Mouse (Mus musculus) hindbrain, embryonic 15.5 days (tissue): ENCODE measurements at regions not wholly inside any gene's neighbourhood (a gene's known extent, or its start where the extent isn't known, plus 50 kb on each side); places are given as distances from the start of the nearest gene placed in this dataset.

Source experiments
- ATAC-seq: fragments of 200-750 bp; cut with Nextera tagmentation; 2 replicates; pipeline ENCODE4 v1.8.0; 2017; ENCODE audit warnings: low read depth, moderate number of reproducible peaks, moderate TSS enrichment; ENCODE audit not compliant: low FRiP score
- H3K27ac ChIP-seq: fragments of 300-500 bp; sonication (generic); replicated peaks from 2 replicates; pipeline ENCODE4 v1.5.1; 2015; ENCODE audit warnings: mild to moderate bottlenecking, inconsistent platforms
- H3K27me3 ChIP-seq: fragments of 300-500 bp; sonication (generic); 2 replicates; pipeline ENCODE4 v1.6.1; 2015; ENCODE audit warnings: control low read depth, inconsistent platforms
- H3K36me3 ChIP-seq: fragments of 300-500 bp; sonication (generic); 2 replicates; pipeline ENCODE4 v1.6.1; 2015; ENCODE audit warnings: control low read depth, inconsistent platforms
- H3K4me1 ChIP-seq: fragments of 300-500 bp; sonication (generic); replicated peaks from 2 replicates; pipeline ENCODE4 v1.6.1; 2015; ENCODE audit warnings: control low read depth, inconsistent platforms
- H3K4me2 ChIP-seq: fragments of 300-500 bp; sonication (generic); 2 replicates; pipeline ENCODE4 v1.6.1; 2015; ENCODE audit warnings: moderate library complexity, mild to moderate bottlenecking, inconsistent platforms
- H3K4me3 ChIP-seq: fragments of 300-500 bp; sonication (generic); 2 replicates; pipeline ENCODE4 v1.5.1; 2015; ENCODE audit warnings: mild to moderate bottlenecking, inconsistent platforms
- H3K9ac ChIP-seq: fragments of 300-500 bp; sonication (generic); 2 replicates; pipeline ENCODE4 v1.6.1; 2015; ENCODE audit warnings: inconsistent platforms
- H3K9me3 ChIP-seq: fragments of 300-500 bp; sonication (generic); 2 replicates; pipeline ENCODE4 v1.6.1; 2016; ENCODE audit warnings: control low read depth, inconsistent platforms
- WGBS: fragments of 180-500 bp; shearing (Covaris S2); methylation state at CpG from one replicate; pipeline ENCODE4 v1.1.7; 2015; 5-methylcytosine and 5-hydroxymethylcytosine counted together

DNA sequence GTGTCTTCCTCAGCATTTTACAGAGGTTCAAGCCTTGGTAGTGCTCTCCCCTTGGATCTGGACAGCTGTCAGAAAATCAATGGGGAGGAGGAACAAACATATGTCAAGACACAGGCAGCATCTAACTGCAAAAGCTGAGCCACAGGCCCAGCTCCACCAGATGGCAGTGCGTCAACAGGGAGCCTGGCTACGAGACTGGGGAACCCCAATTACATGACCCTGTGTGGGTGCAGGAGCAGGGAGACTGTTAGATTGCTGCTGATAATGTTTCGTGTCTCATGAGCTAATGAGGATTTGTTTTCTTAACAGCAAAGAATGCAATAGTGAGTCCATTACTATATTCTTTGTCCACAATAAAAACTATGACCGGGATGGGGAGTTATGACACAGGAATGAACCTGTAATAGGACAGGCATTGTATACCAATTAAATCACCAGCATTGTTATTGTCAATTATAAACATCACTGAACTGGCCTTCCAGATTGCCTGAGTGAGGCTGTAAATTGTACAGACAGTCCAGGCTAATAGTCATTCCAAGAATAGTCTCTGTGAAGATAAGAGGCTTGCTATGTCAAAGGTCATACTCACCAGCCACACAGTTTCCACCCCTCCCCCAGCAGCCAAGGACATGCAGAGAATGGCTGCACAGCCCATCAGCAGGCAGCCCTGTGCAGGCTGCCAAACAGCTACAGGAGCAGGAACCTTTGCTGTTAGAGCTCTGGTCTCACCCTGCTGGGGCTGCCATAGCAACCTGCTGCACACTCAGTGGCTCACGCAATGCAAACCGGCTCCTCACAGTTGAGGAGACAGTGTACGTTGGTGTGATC, 58.8 kb upstream of the Barx2 start:
- H3K4me2 ChIP-seq = peak overlapping the region; percentile 27
- peak; percentile 95 for ATAC-seq

DNA sequence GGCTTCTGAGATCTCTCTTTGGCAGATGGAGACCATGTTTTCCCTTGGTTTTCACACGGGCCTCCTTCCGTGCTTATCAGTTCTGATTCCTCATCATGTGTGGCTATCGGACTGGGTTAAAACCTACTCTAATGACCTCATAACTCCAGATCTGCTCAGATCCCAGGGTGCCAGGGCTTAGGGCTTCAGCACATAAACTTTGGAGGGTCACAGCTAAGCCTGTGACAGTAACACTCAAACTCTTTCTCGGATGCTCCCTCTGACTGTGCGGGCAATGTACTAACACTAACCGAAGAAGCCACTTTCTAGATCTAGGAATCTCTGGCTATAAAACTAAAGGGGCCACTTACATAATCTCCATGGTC, 59.3 kb upstream of the Barx2 start:
- 47% methylated on average over 6 of the region's 6 CpGs for WGBS
- no peak overlapping the region for H3K9ac ChIP-seq
- H3K4me1 ChIP-seq = peaks cover 12% of the 10 kb centered on the region
- H3K27me3 ChIP-seq = no peaks in the 10 kb centered on the region
- no peak overlapping the region for H3K4me3 ChIP-seq
- peak; percentile 44; the same call in 1 of the 2 replicates for ATAC-seq
- H3K9me3 ChIP-seq = no peaks in the 10 kb centered on the region
- H3K27ac ChIP-seq = peak overlapping the region; percentile 46; the same call in 1 of the 2 replicates
- H3K36me3 ChIP-seq = no peaks in the 10 kb centered on the region
- peak overlapping the region; percentile 27 for H3K4me2 ChIP-seq

More for the DNA sequence above, 58.8 kb upstream of the Barx2 start:
- no peaks in the 10 kb centered on the region for H3K36me3 ChIP-seq
- peaks cover 12% of the 10 kb centered on the region for H3K4me1 ChIP-seq
- H3K27ac ChIP-seq = peak overlapping the region; percentile 46; the same call in 1 of the 2 replicates
- no peak overlapping the region for H3K4me3 ChIP-seq
- H3K27me3 ChIP-seq = no peaks in the 10 kb centered on the region
- 9% methylated on average over 7 of the region's 7 CpGs for WGBS
- H3K9me3 ChIP-seq = no peaks in the 10 kb centered on the region
- H3K9ac ChIP-seq = no peak overlapping the region

DNA sequence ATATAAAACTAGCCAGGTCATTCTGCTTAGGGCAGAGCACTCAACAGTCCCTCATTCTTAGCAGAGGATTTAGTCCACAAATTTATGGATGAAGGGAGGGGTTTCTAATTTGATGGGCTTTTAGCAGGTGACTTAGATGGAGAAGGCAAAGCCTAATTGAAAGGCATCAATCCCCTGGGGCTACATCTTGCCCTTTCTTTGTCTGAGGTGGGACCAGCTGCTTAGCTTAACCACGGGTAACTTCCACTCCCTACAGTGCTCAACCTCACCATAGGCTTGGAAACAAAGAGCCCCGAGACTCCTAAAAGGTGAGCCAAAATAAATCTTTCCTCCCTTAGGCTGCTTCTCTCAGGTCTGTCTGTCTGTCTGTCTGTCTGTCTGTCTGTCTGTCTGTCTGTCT, 62.9 kb upstream of the Barx2 start:
- Histone ChIP-seq H3K4me3 (no peak overlapping the region), H3K4me1 (peaks cover 12% of the 10 kb centered on the region), H3K9me3 (no peaks in the 10 kb centered on the region), H3K36me3 (no peaks in the 10 kb centered on the region), H3K9ac (no peak overlapping the region), H3K27ac (no peak overlapping the region), H3K27me3 (no peaks in the 10 kb centered on the region), H3K4me2 (no peak overlapping the region)
- ATAC-seq = no peak
- 36% methylated on average over 2 of the region's 2 CpGs for WGBS

DNA sequence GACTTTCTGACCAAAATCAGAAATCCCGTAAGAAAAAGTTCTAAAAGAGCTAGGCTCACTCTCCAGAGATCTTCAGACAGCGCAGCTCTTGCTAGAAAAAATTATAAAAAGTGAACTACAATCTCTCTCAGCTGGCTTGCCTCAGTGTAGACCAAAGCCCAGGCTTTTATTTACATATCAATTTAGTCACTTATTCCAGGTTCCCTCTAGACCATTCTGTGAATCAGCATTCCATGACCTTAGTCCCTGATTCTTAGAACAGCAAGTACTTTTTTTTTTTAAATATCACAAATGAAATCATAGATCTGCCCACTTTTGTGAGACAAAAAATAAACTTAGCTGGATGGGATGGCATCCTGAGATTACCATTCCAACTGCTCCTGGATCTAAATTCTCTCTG, 64.8 kb upstream of the Barx2 start:
- no peaks in the 10 kb centered on the region for H3K9me3 ChIP-seq
- H3K9ac ChIP-seq = no peak overlapping the region
- no peak for ATAC-seq
- H3K36me3 ChIP-seq = no peaks in the 10 kb centered on the region
- H3K4me3 ChIP-seq = no peak overlapping the region
- H3K27ac ChIP-seq = no peak overlapping the region
- no peak overlapping the region for H3K4me2 ChIP-seq
- WGBS = 96% methylated on average over 2 of the region's 2 CpGs
- H3K4me1 ChIP-seq = no peaks in the 10 kb centered on the region
- H3K27me3 ChIP-seq = no peaks in the 10 kb centered on the region

DNA sequence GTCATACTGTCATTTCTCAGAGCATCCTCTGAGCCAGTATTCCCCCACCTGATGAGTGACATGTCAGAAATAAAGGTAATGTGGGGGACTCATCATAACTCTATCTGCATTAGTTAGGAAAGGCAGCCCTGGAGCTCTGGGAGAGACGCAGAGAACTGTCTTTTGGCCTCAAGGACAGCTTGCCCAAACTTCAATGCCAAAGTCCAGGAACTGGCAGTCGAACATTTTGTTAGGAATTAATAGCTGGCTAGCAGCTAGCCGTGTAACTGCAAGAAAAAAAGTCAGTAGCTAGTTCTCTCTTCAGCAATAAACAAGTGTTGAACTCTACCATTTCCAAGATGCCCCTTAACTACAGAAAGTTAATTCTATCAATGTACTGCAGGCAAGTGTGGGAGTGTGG, 65.9 kb upstream of the Barx2 start:
- no peak for ATAC-seq
- no peak overlapping the region for H3K4me3 ChIP-seq
- H3K4me1 ChIP-seq = no peaks in the 10 kb centered on the region
- no peak overlapping the region for H3K27ac ChIP-seq
- no peak overlapping the region for H3K9ac ChIP-seq
- no peaks in the 10 kb centered on the region for H3K27me3 ChIP-seq
- H3K36me3 ChIP-seq = no peaks in the 10 kb centered on the region
- 88% methylated on average over 3 of the region's 3 CpGs for whole genome bisulfite sequencing
- no peak overlapping the region for H3K4me2 ChIP-seq
- no peaks in the 10 kb centered on the region for H3K9me3 ChIP-seq

- 98% methylated on average over 5 of the region's 5 CpGs for WGBS
- Histone ChIP-seq H3K36me3 (no peaks in the 10 kb centered on the region), H3K4me2 (no peak overlapping the region), H3K4me1 (no peaks in the 10 kb centered on the region), H3K4me3 (no peak overlapping the region), H3K27ac (no peak overlapping the region), H3K9me3 (no peaks in the 10 kb centered on the region), H3K9ac (no peak overlapping the region), H3K27me3 (no peaks in the 10 kb centered on the region)
- no peak for ATAC-seq
Observed at GRCm38 (mm10) chr9:31980459-31980858, 67.2 kb upstream of the Barx2 start.

DNA sequence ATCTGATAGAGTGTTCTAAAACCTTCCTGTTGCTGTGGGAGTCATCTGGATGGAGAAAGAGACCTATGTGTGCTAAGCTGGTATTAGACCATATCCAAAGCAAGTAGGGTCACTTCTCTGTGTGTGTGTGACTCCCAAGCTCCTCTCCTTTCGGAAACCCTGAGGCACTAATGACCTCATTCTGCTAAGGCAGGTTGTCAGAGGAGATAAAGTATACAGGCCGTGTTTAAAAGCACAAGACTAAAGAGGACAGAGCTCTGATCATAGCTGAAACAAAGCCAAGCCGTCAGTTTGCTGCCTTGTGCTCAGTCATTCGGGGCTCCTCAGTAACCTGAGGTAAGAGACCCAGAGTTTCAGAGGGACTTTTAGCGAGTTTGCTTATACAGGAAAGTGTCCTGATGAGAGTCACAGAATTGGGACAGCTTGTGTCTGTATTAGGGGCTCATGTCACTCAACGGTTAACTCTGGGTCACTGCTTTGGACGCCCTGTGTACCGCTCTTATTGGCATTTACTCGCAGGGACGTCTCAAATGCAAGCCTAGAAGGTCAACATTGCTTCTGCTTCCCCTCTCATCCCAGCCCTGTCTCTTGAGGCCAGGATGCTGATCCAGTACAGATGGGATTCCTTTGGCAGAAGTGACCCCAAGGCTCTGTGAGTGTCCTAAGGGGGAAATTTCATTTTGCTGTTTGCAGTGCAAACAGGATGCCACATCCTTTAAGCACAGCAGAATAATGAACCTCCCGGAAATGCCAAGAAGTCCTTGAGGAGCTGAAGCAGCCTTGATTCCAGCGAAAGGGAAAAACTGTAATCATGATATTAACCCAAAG, 70.7 kb upstream of the Barx2 start:
- Histone ChIP-seq H3K4me1 (no peaks in the 10 kb centered on the region), H3K36me3 (no peaks in the 10 kb centered on the region), H3K27me3 (no peaks in the 10 kb centered on the region), H3K27ac (no peak overlapping the region; the same call in 1 of the 2 replicates), H3K9ac (no peak overlapping the region), H3K4me3 (no peak overlapping the region), H3K9me3 (no peaks in the 10 kb centered on the region), H3K4me2 (no peak overlapping the region)
- 59% methylated on average over 12 of the region's 12 CpGs for WGBS
- ATAC-seq = no peak

DNA sequence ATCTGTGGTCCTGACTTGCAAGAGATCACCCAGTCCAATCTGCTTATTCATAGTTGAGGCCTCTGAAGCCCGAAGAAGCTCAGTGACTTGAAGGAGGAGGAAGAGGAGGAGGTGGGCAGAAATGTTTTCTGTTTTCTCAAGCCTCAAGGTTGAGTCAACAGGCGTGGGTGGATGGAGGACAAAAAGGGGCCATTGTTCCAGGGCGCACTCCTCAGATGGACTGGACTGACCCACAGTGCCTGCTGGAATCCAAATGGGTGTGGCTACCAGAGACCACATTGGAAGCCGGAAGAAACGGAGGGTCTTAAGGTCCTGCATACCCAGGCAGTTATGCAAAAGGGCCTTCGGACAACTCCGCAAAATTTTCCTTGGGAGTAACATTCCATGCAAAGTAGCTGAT, 75.6 kb upstream of the Barx2 start:
- H3K36me3 ChIP-seq = no peaks in the 10 kb centered on the region
- H3K4me3 ChIP-seq = no peak overlapping the region
- no peaks in the 10 kb centered on the region for H3K27me3 ChIP-seq
- no peak overlapping the region for H3K4me2 ChIP-seq
- no peak overlapping the region for H3K9ac ChIP-seq
- no peak for ATAC-seq
- WGBS = 75% methylated on average over 7 of the region's 7 CpGs
- H3K4me1 ChIP-seq = peaks cover 10% of the 10 kb centered on the region; the same call in 1 of the 2 replicates
- H3K9me3 ChIP-seq = no peaks in the 10 kb centered on the region
- H3K27ac ChIP-seq = no peak overlapping the region

- peak; percentile 42; the same call in 1 of the 2 replicates for ATAC-seq
- WGBS = 31% methylated on average over 17 of the region's 17 CpGs
- Histone ChIP-seq H3K27ac (peak overlapping the region; percentile 21; the same call in 1 of the 2 replicates), H3K4me3 (no peak overlapping the region), H3K36me3 (no peaks in the 10 kb centered on the region), H3K9ac (no peak overlapping the region), H3K4me1 (peaks cover 10% of the 10 kb centered on the region; the same call in 1 of the 2 replicates), H3K9me3 (no peaks in the 10 kb centered on the region), H3K27me3 (no peaks in the 10 kb centered on the region), H3K4me2 (peak overlapping the region; percentile 20)
Observed at GRCm38 (mm10) chr9:31989581-31990360, 76.5 kb upstream of the Barx2 start.

- Histone ChIP-seq H3K27ac (no peak overlapping the region), H3K4me2 (no peak overlapping the region), H3K4me3 (no peak overlapping the region), H3K4me1 (peaks cover 10% of the 10 kb centered on the region; the same call in 1 of the 2 replicates), H3K9ac (no peak overlapping the region), H3K27me3 (no peaks in the 10 kb centered on the region), H3K36me3 (no peaks in the 10 kb centered on the region), H3K9me3 (no peaks in the 10 kb centered on the region)
- WGBS = 89% methylated on average over 4 of the region's 4 CpGs
- no peak for ATAC-seq
Observed at GRCm38 (mm10) chr9:31990456-31990855, 77.2 kb upstream of the Barx2 start.

- WGBS = 76% methylated on average over 7 of the region's 7 CpGs
- Histone ChIP-seq H3K9ac (no peak overlapping the region), H3K27me3 (no peaks in the 10 kb centered on the region), H3K4me2 (no peak overlapping the region), H3K36me3 (no peaks in the 10 kb centered on the region), H3K4me1 (peaks cover 16% of the 10 kb centered on the region; the same call in 1 of the 2 replicates), H3K27ac (no peak overlapping the region), H3K9me3 (no peaks in the 10 kb centered on the region), H3K4me3 (no peak overlapping the region)
- no peak for ATAC-seq
Observed at GRCm38 (mm10) chr9:31993631-31994601, 80.7 kb upstream of the Barx2 start.
